ENCODE assay signal across 25 mouse cellular contexts in the genomic region with DNA sequence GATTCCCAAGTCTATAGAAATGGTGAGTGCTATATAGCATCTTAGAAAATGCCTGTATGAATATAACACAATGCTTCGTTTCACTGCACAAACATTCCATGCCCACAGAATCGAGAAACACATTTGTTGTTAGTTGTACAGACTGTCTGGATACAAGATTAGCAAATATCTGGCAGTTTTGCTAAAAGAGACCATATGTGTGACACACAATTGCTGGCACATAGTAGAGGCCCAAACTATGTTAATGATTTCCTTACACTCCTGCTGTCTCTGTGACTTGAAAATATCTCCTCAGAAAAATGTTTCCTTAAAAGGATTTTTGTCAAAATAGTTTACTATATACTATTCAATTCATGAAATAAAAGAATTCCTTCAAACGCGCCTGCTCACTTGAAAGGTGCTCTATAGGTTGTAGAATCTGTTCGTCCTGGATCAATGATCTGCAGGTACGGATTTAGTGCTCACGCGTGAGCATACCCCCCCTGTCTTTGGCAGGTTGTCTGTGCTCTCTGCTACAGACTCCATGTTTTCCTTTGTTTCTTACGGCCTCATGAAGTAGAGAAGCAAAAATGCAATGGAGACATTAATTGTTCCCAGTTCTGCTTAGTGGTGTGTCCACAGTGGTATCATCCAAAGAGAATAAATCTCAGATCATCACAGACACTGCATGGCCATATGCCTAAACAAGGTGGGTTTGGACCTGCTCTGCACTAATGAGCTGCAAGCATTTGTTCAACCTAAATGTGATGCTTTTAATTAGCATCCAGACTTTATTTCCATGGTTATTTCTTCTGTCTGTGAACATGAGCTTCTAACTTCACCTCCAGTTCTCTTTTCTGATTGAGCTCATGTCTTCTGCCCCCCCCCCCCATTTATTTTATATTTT.
A peak's percentile ranks its signal among the peaks of the same experiment; 100 is the strongest.
DNase-seq lines count a peak whose midpoint lies in the region; ATAC-seq and TF ChIP-seq lines count a peak whose summit lies in the region.
"Had no signal": no experiment of that assay in that cellular context is flagged by ENCODE, and none has a peak within 500 bp of the region (broad histone marks: within the 10 kb centered on the region; RNA-seq: fewer than 3 reads in every experiment).

No protein-coding gene starts in this region.

- H3K27me3 ChIP-seq in midbrain, embryonic 11.5 days (ENCODE audit: control insufficient read depth, insufficient read depth, low read length) = no peaks in the 10 kb centered on the region

- H3K36me3 ChIP-seq in midbrain, embryonic 11.5 days (ENCODE audit: control insufficient read depth, insufficient read depth, low read length) = no peaks in the 10 kb centered on the region
- H3K36me3 ChIP-seq: midbrain, embryonic 10.5 days had no signal

- WGBS in midbrain, embryonic 11.5 days = 88% methylated on average over 9 of the region's 9 CpGs

- H3K4me3 ChIP-seq in embryonic fibroblast, embryonic 13.5 days (ENCODE audit: insufficient read depth, low read length) = no peak overlapping the region
- no peak overlapping the region for H3K4me3 ChIP-seq in midbrain, embryonic 11.5 days (ENCODE audit: low read depth, low read length)
- H3K4me3 ChIP-seq: gastrocnemius, adult 2 months; left cerebral cortex, adult 2 months; midbrain, embryonic 10.5 days had no signal

- DNase-seq in cerebellum, adult 9-10 months = peak; percentile 13
- no peak for DNase-seq in cerebellum, postnatal 10 days
- peak; percentile 29 to 70 for DNase-seq in layer of hippocampus, adult 18-20 months (ENCODE audit: low spot score in 2 of 2)
- DNase-seq in layer of hippocampus, postnatal 10 days (ENCODE audit: low spot score in 2 of 2) = no peak
- peak; percentile 42 for DNase-seq in telencephalon, adult 2 months (ENCODE audit: low read depth, low spot score)
- DNase-seq in midbrain, embryonic 11.5 days (ENCODE audit: low spot score, missing footprints) = no peak
- no peak for DNase-seq in adrenal gland, postnatal 25 days
- DNase-seq: adrenal gland, adult 8-10 months; cerebellum, adult 11-12 months; cerebellum, postnatal 36 days; gastrocnemius, adult 2 months; heart, postnatal 10 days; kidney, adult 18-20 months; kidney, postnatal 25 days; left cerebral cortex, postnatal 4 days; lung, adult 2 months; lung, postnatal 4 days; thymus, postnatal 14 days had no signal

- H3K9ac ChIP-seq in midbrain, embryonic 11.5 days (ENCODE audit: low read length) = no peak overlapping the region

- H3K4me2 ChIP-seq in midbrain, embryonic 11.5 days = no peak overlapping the region
- H3K4me2 ChIP-seq: heart, embryonic 11.5 days; liver, embryonic 11.5 days had no signal

- H3K27ac ChIP-seq in embryonic fibroblast, embryonic 13.5 days (ENCODE audit: insufficient read depth, low read length) = peak overlapping the region; percentile 53
- H3K27ac ChIP-seq in midbrain, embryonic 11.5 days (ENCODE audit: low read depth, low read length) = no peak overlapping the region
- H3K27ac ChIP-seq: gastrocnemius, adult 2 months; left cerebral cortex, adult 2 months; midbrain, embryonic 10.5 days had no signal

- TF ChIP-seq POLR2A in embryonic fibroblast, embryonic 13.5 days (IDR thresholded peaks at IDR 0.05; ENCODE audit: low read depth, low read length) = no peak

- no peak for ATAC-seq in midbrain, embryonic 11.5 days (ENCODE audit: low FRiP score)
- ATAC-seq: CD4-positive, CD25-positive, alpha-beta regulatory T cell, adult 4 months; Patski had no signal

- TF ChIP-seq CTCF in embryonic fibroblast, embryonic 13.5 days (IDR thresholded peaks at IDR 0.05; ENCODE audit: borderline replicate concordance, insufficient read depth, low read length) = no peak

- H3K4me1 ChIP-seq in embryonic fibroblast, embryonic 13.5 days (ENCODE audit: control insufficient read depth, insufficient read depth, low read length) = peaks cover 3% of the 10 kb centered on the region
- no peaks in the 10 kb centered on the region for H3K4me1 ChIP-seq in midbrain, embryonic 11.5 days (ENCODE audit: control insufficient read depth, insufficient read depth, low read length)
- H3K4me1 ChIP-seq: midbrain, embryonic 10.5 days had no signal

- no peaks in the 10 kb centered on the region for H3K9me3 ChIP-seq in midbrain, embryonic 11.5 days (ENCODE audit: control insufficient read depth, low read length)
- H3K9me3 ChIP-seq: midbrain, embryonic 10.5 days had no signal

Comparison
In these comparisons a context has a peak if more than half of its experiments do, and no peak if none do; other contexts are left out.
1. DNase-seq: peak in cerebellum, adult 9-10 months (single experiment), layer of hippocampus, adult 18-20 months (2 of 2) and telencephalon, adult 2 months (single experiment); none in cerebellum, postnatal 10 days (0 of 2), layer of hippocampus, postnatal 10 days (0 of 2), midbrain, embryonic 11.5 days (single experiment) and adrenal gland, postnatal 25 days (single experiment).